Mouse (Mus musculus) stomach, postnatal 0 days (tissue): ENCODE data around the gene Ssna1. TPM values are rescaled to one million over a fixed set of nuclear protein-coding genes. Genes with fewer than 3 reads are reported as not detected.

Experiments used
- ATAC-seq: fragments of 200-750 bp; cut with Nextera tagmentation; 2 replicates; pipeline ENCODE4 v1.8.0; 2017; ENCODE audit not compliant: low FRiP score, low TSS enrichment
- DNase-seq: peaks from one replicate; pipeline ENCODE4 v3.0.0-alpha.2; 2016; ENCODE audit warnings: low spot score
- H3K27ac ChIP-seq: fragments of 300-500 bp; sonication (generic); replicated peaks from 2 replicates; pipeline ENCODE4 v1.5.1; 2014; ENCODE audit warnings: mild to moderate bottlenecking, control low read depth
- H3K27me3 ChIP-seq: fragments of 300-500 bp; sonication (generic); 2 replicates; pipeline ENCODE4 v1.6.1; 2014; ENCODE audit warnings: low read length; ENCODE audit not compliant: control insufficient read depth, insufficient read depth
- H3K36me3 ChIP-seq: fragments of 300-500 bp; sonication (generic); 2 replicates; pipeline ENCODE4 v1.6.1; 2014; ENCODE audit warnings: low read length, mixed read lengths; ENCODE audit not compliant: control insufficient read depth, insufficient read depth
- H3K4me1 ChIP-seq: fragments of 300-500 bp; sonication (generic); replicated peaks from 2 replicates; pipeline ENCODE4 v1.6.1; 2014; ENCODE audit warnings: antibody characterized with exemption; ENCODE audit not compliant: control insufficient read depth, insufficient read depth
- H3K4me2 ChIP-seq: fragments of 300-500 bp; sonication (generic); replicated peaks from 2 replicates; pipeline ENCODE4 v1.6.1; 2014; ENCODE audit warnings: low read depth, mild to moderate bottlenecking, control low read depth, moderate library complexity
- H3K4me3 ChIP-seq: fragments of 300-500 bp; sonication (generic); 2 replicates; pipeline ENCODE4 v1.5.1; 2014; ENCODE audit warnings: low read depth, low read length, control low read depth
- H3K9ac ChIP-seq: fragments of 300-500 bp; sonication (generic); 2 replicates; pipeline ENCODE4 v1.6.1; 2014; ENCODE audit warnings: mild to moderate bottlenecking, low read length, control low read depth, mixed read lengths
- H3K9me3 ChIP-seq: fragments of 300-500 bp; sonication (generic); 2 replicates; pipeline ENCODE4 v1.6.1; 2016; ENCODE audit warnings: low read length; ENCODE audit not compliant: control insufficient read depth
- CTCF ChIP-seq: IDR thresholded peaks from 2 replicates; pipeline ENCODE4 v1.5.1; 2016; ENCODE audit warnings: antibody characterized with exemption, low read depth, mild to moderate bottlenecking, moderate library complexity
- EP300 ChIP-seq: optimal IDR thresholded peaks from 2 replicates; pipeline ENCODE3; 2016; ENCODE audit warnings: antibody characterized with exemption
- WGBS: fragments of 180-500 bp; shearing (Covaris S2); extraction: QIAGEN DNeasy Blood & Tissue Kit; methylation state at CpG from one replicate; pipeline ENCODE4 v1.1.7; 2014; 5-methylcytosine and 5-hydroxymethylcytosine counted together
- polyA plus RNA-seq: library from polyadenylated mRNA; unstranded; fragments of >200 nt; fragmentation: Nextera tagmentation; extraction: Ambion mirVana; gene quantifications from 2 replicates; pipeline ENCODE4 v1.2.1, GENCODE M21; 2015

Gene Ssna1
- polyA plus RNA-seq, 1 experiment from 2014 or later = 162 TPM

- 1% methylated on average over 41 of the region's 41 CpGs for WGBS
- no peak; the same call in 1 of the 2 replicates for TF ChIP-seq CTCF
- peak; percentile 14 for TF ChIP-seq EP300
- H3K4me1 ChIP-seq = no peaks in the 10 kb centered on the region
- no peaks in the 10 kb centered on the region for H3K9me3 ChIP-seq
- peak overlapping the region; percentile 97 for H3K27ac ChIP-seq
- H3K36me3 ChIP-seq = no peaks in the 10 kb centered on the region
- peak overlapping the region; percentile 67 for H3K9ac ChIP-seq
- ATAC-seq (peak; percentile 92), DNase-seq (peak; percentile 98)
- H3K27me3 ChIP-seq = no peaks in the 10 kb centered on the region
- peak overlapping the region; percentile 48 for H3K4me3 ChIP-seq
- peak overlapping the region; percentile 55 for H3K4me2 ChIP-seq
Observed at GRCm38 (mm10) chr2:25224766-25225752, 47.2 kb downstream of the Ssna1 start.

- Histone ChIP-seq H3K9ac (peak within 1 kb of the TSS; percentile 89), H3K4me3 (peak within 1 kb of the TSS; percentile 80), H3K4me2 (peak within 1 kb of the TSS; percentile 86), H3K27me3 (no peaks in the 10 kb centered on the region), H3K36me3 (no peaks in the 10 kb centered on the region), H3K9me3 (no peaks in the 10 kb centered on the region), H3K27ac (peak within 1 kb of the TSS; percentile 98), H3K4me1 (no peaks in the 10 kb centered on the region)
- DNase-seq (no peak), ATAC-seq (no peak)
- TF ChIP-seq EP300 = peak; percentile 69
- peak; percentile 47 for TF ChIP-seq CTCF
- under 1% methylated on average over 17 of the region's 17 CpGs for WGBS
Observed at GRCm38 (mm10) chr2:25224492-25224765, 47.8 kb downstream of the Ssna1 start, which contains the start of gene Tubb4b. Gene Tubb4b (minus strand): TSS chr2:25224702.

DNA sequence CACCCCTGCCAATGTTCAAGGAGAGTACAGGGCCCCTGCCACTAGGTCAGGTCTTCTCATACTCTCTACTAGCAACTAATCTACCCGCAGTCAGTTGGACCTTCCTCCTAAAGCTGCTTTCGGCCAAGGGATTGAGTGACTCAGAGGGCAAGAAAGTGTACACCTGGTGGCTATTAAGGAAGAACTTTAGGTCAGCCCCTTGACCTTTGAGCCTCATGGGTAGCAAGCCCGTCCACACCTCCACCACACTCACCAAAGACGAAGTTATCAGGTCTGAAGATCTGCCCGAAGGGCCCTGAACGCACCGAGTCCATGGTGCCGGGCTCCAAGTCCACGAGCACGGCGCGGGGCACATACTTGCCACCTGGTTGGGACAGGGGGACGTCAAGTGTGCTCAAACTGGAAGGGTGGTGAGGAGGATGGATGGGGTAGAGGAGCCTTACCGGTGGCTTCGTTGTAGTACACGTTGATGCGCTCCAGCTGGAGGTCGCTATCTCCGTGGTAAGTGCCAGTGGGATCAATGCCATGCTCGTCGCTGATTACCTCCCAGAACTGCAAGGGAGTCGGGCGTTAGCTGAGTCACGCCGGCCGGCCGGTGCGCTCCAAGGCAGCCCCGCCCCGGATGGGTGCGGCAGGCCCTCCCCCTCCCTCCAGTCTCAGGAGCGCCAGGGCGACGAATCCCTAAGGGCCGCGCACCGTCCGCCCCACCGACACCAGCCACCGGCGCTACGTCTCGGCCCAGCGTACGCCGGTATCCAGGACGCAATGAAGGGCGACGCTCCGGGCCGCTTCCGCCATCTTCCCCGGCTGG, 48.4 kb downstream of the Ssna1 start:
- peak; percentile 94 for DNase-seq
- Histone ChIP-seq H3K9ac (peak overlapping the region; percentile 89), H3K27me3 (no peaks in the 10 kb centered on the region), H3K36me3 (no peaks in the 10 kb centered on the region), H3K27ac (peak overlapping the region; percentile 98), H3K4me3 (peak overlapping the region; percentile 80), H3K4me1 (no peaks in the 10 kb centered on the region), H3K9me3 (no peaks in the 10 kb centered on the region), H3K4me2 (peak overlapping the region; percentile 86)
- TF ChIP-seq CTCF = no peak
- no peak for TF ChIP-seq EP300
- 2% methylated on average over 46 of the region's 53 CpGs for WGBS
- ATAC-seq = peak; percentile 74

DNA sequence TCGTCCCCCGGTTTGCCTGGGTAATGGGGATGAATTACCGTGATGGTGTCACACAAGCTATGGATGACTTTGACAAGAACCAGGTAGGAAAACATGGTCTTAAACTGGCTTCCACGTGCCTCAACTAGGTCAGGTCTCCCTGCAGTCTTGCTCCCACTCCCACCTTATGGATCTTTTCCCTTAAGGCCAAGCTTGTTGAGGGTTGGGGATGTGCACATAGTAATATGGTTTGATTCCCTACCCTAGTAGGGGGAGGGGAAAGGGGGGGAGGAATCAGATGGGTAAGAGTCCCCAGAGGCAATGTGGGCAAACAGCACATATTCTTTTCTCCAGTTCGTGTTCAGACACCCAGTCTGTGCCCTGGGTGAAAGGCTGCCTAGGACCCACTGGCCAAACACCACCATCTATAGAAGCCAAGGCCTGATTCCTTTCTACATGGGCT, 50.9 kb downstream of the Ssna1 start:
- H3K27me3 ChIP-seq = no peaks in the 10 kb centered on the region
- ATAC-seq = no peak

More for the DNA sequence above, 50.9 kb downstream of the Ssna1 start:
- DNase-seq = no peak
- Histone ChIP-seq H3K4me3 (no peak overlapping the region), H3K36me3 (no peaks in the 10 kb centered on the region), H3K4me1 (no peaks in the 10 kb centered on the region), H3K4me2 (no peak overlapping the region), H3K27ac (no peak overlapping the region), H3K9ac (no peak overlapping the region), H3K9me3 (no peaks in the 10 kb centered on the region)
- TF ChIP-seq EP300 = no peak
- TF ChIP-seq CTCF = no peak
- WGBS = 69% methylated on average over 5 of the region's 5 CpGs

Other genes starting within 250 kb of the Ssna1 start
- 23.5 and 30.2 TPM in 2 replicates for gene Nsmf, start 218.1 kb downstream of the Ssna1 start, polyA plus RNA-seq
- 3.3 TPM in 2 replicates for gene Entpd8, start 192.1 kb downstream of the Ssna1 start, polyA plus RNA-seq
- gene Noxa1, start 177.3 kb downstream of the Ssna1 start, polyA plus RNA-seq = 4.0 and 4.4 TPM in 2 replicates
- gene Nrarp, start 91.7 kb downstream of the Ssna1 start, polyA plus RNA-seq = 25.3 and 25.6 TPM in 2 replicates
- gene Tor4a, start 75.6 kb downstream of the Ssna1 start, polyA plus RNA-seq = 13.1 and 13.7 TPM in 2 replicates
- gene Nelfb, start 60.9 kb downstream of the Ssna1 start, polyA plus RNA-seq = 58.6 and 59.1 TPM in 2 replicates
- gene Stpg3, start 57.8 kb downstream of the Ssna1 start, polyA plus RNA-seq = not detected in 2 replicates
- 0.92 TPM in 1 of 2 replicates, not detected in the other for gene Fam166a, start 53.7 kb downstream of the Ssna1 start, polyA plus RNA-seq
- gene Tubb4b, start 47.7 kb downstream of the Ssna1 start, polyA plus RNA-seq = 475 and 486 TPM in 2 replicates
- gene Slc34a3, start 38.1 kb downstream of the Ssna1 start, polyA plus RNA-seq = 0.10 and 0.12 TPM in 2 replicates
- 0.51 and 0.91 TPM in 2 replicates for gene Rnf224, start 35.7 kb downstream of the Ssna1 start, polyA plus RNA-seq
- 26.8 and 31.7 TPM in 2 replicates for gene Rnf208, start 30.2 kb downstream of the Ssna1 start, polyA plus RNA-seq
- gene Cysrt1, start 30.0 kb downstream of the Ssna1 start, polyA plus RNA-seq = 326 and 355 TPM in 2 replicates
- gene AL732309.1, start 25.6 kb downstream of the Ssna1 start, polyA plus RNA-seq = 12.8 and 16.6 TPM in 2 replicates
- 38.2 and 39.7 TPM in 2 replicates for gene Tmem203, start 17.0 kb downstream of the Ssna1 start, polyA plus RNA-seq
- gene Tprn, start 9.8 kb downstream of the Ssna1 start, polyA plus RNA-seq = 17.4 and 20.3 TPM in 2 replicates
- 57.5 and 59.6 TPM in 2 replicates for gene Anapc2, start within 50 bp of the Ssna1 start, polyA plus RNA-seq
- not detected in 2 replicates for gene Tmem210, start 15.7 kb upstream of the Ssna1 start, polyA plus RNA-seq
- 34.9 and 42.1 TPM in 2 replicates for gene Lrrc26, start 17.5 kb upstream of the Ssna1 start, polyA plus RNA-seq
- 1.3 TPM in 2 replicates for gene Grin1, start 46.7 kb upstream of the Ssna1 start, polyA plus RNA-seq
- gene Man1b1, start 59.9 kb upstream of the Ssna1 start, polyA plus RNA-seq = 29.2 and 29.9 TPM in 2 replicates
- 9.5 and 9.9 TPM in 2 replicates for gene Dpp7, start 83.9 kb upstream of the Ssna1 start, polyA plus RNA-seq
- gene Uap1l1, start 93.2 kb upstream of the Ssna1 start, polyA plus RNA-seq = 33.2 and 36.9 TPM in 2 replicates
- 14.1 and 16.6 TPM in 2 replicates for gene Sapcd2, start 99.9 kb upstream of the Ssna1 start, polyA plus RNA-seq
- gene Entpd2, start 123.4 kb upstream of the Ssna1 start, polyA plus RNA-seq = 21.2 and 23.3 TPM in 2 replicates
- 52.8 and 53.0 TPM in 2 replicates for gene Npdc1, start 126.9 kb upstream of the Ssna1 start, polyA plus RNA-seq
- 0.12 TPM in 1 of 2 replicates, not detected in the other for gene Fut7, start 150.8 kb upstream of the Ssna1 start, polyA plus RNA-seq
- 1.7 and 2.6 TPM in 2 replicates for gene Abca2, start 156.3 kb upstream of the Ssna1 start, polyA plus RNA-seq
- gene Clic3, start 184.4 kb upstream of the Ssna1 start, polyA plus RNA-seq = 246 and 272 TPM in 2 replicates
- gene Paxx, start 188.7 kb upstream of the Ssna1 start, polyA plus RNA-seq = 51.7 and 59.7 TPM in 2 replicates
- 4.7 and 5.2 TPM in 2 replicates for gene Ptgds, start 197.6 kb upstream of the Ssna1 start, polyA plus RNA-seq
- not detected in 2 replicates for gene Lcn12, start 221.5 kb upstream of the Ssna1 start, polyA plus RNA-seq
- 39.3 and 47.5 TPM in 2 replicates for gene Fbxw5, start 228.3 kb upstream of the Ssna1 start, polyA plus RNA-seq
- gene C8g, start 229.3 kb upstream of the Ssna1 start, polyA plus RNA-seq = 2.8 and 3.8 TPM in 2 replicates